Mouse (Mus musculus) kidney, adult 2 months (tissue): ENCODE measurements around the gene Cacnb2.

Experiments used
- CTCF ChIP-seq: fragments of 200-500 bp; conservative IDR thresholded peaks from 2 replicates; pipeline ENCODE4 v1.5.1; 2011; ENCODE audit warnings: low read depth, mild to moderate bottlenecking, control low read depth, low read length, moderate library complexity, mixed read lengths; ENCODE audit not compliant: insufficient read depth, insufficient read length
- POLR2A ChIP-seq: fragments of 200-500 bp; IDR thresholded peaks from one replicate; pipeline ENCODE4 v1.6.1; 2011; ENCODE audit warnings: low read depth, low read length, control low read depth

DNA sequence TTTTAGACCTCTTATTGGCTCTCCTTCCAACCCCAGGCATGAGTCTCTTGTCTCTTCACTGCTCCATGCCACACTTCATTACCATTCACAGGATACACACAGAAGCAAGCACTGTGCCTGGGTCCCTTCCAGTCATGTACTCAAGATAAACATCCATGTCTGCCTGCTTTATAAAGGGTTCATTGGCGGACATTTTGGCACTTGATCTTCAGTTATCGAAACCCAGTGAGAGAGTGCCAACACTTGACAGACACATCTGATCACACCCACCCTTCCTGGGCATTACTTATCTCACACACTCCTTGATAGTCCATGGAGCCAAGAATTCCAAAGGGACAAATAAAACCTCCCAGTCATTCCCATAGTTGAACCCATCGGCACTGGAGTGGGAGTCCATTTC lies 327.0 kb downstream of the Cacnb2 start:
- TF ChIP-seq CTCF (no peak), POLR2A (no peak)
